15 mouse cellular contexts compared by ENCODE assay signal in genomic region chr16:33518236-33518635, GRCm38 (mm10). TPM values are rescaled to one million over a fixed set of nuclear protein-coding genes. Genes with fewer than 3 reads are reported as not detected.
A peak's percentile ranks its signal among the peaks of the same experiment; 100 is the strongest.
DNase-seq lines count a peak whose midpoint lies in the region; ATAC-seq and TF ChIP-seq lines count a peak whose summit lies in the region.
"Had no signal": no experiment of that assay in that cellular context is flagged by ENCODE, and none has a peak within 500 bp of the region (broad histone marks: within the 10 kb centered on the region; RNA-seq: fewer than 3 reads in every experiment).

No protein-coding gene starts in this region.

- TF ChIP-seq CTCF in intestine, postnatal 0 days (IDR thresholded peaks at IDR 0.05; ENCODE audit: low read depth), result no peak
- TF ChIP-seq CTCF in olfactory bulb, adult 2 months (IDR thresholded peaks at IDR 0.05; ENCODE audit: insufficient read depth, low read depth, low read length), result no peak

- H3K9me3 ChIP-seq in intestine, embryonic 14.5 days (ENCODE audit: control insufficient read depth, low read length), result no peaks in the 10 kb centered on the region
- no peaks in the 10 kb centered on the region for H3K9me3 ChIP-seq in intestine, postnatal 0 days (ENCODE audit: control insufficient read depth)
- H3K9me3 ChIP-seq: embryonic facial prominence, embryonic 13.5 days; G1E; megakaryocyte, embryonic 14.5 days had no signal

- WGBS in intestine, embryonic 14.5 days, result 56% methylated on average over 7 of the region's 7 CpGs
- WGBS in intestine, postnatal 0 days, result 52% methylated on average over 7 of the region's 7 CpGs
- WGBS in olfactory bulb, adult 2 months, result 71% methylated on average over 7 of the region's 7 CpGs

- H3K27me3 ChIP-seq in intestine, embryonic 14.5 days (replicated peaks; ENCODE audit: control insufficient read depth, insufficient read depth, low read length), result no peaks in the 10 kb centered on the region
- H3K27me3 ChIP-seq in intestine, postnatal 0 days (replicated peaks; ENCODE audit: control insufficient read depth, insufficient read depth, low read length), result no peaks in the 10 kb centered on the region
- H3K27me3 ChIP-seq: embryonic facial prominence, embryonic 13.5 days had no signal

- no peaks in the 10 kb centered on the region for H3K36me3 ChIP-seq in intestine, embryonic 14.5 days (ENCODE audit: control insufficient read depth, insufficient read depth, low read length)
- no peaks in the 10 kb centered on the region for H3K36me3 ChIP-seq in intestine, postnatal 0 days (ENCODE audit: control insufficient read depth, insufficient read depth)
- H3K36me3 ChIP-seq: embryonic facial prominence, embryonic 13.5 days; G1E had no signal

- no peak for DNase-seq in intestine, embryonic 14.5 days (ENCODE audit: low spot score)
- DNase-seq in urinary bladder, postnatal 25 days (ENCODE audit: low spot score), result peak; percentile 26
- no peak for DNase-seq in urinary bladder, postnatal 4 days (ENCODE audit: low spot score in 2 of 2)
- DNase-seq in retina, postnatal 1 day, result no peak
- DNase-seq in layer of hippocampus, adult 18-20 months (ENCODE audit: low spot score in 2 of 2), result no peak
- DNase-seq: cerebellum, adult 8-10 months; liver; lung, postnatal 10 days had no signal

- H3K4me1 ChIP-seq in intestine, embryonic 14.5 days (replicated peaks; ENCODE audit: control insufficient read depth, insufficient read depth, low read length), result peaks cover 16% of the 10 kb centered on the region; the same call in 1 of the 2 replicates
- peaks cover 12% of the 10 kb centered on the region; the same call in 1 of the 2 replicates for H3K4me1 ChIP-seq in intestine, postnatal 0 days (replicated peaks; ENCODE audit: control insufficient read depth, insufficient read depth, low read length)
- peaks cover 19% of the 10 kb centered on the region for H3K4me1 ChIP-seq in olfactory bulb, adult 2 months (ENCODE audit: control insufficient read depth, insufficient read depth, low read length)

- TF ChIP-seq POLR2A in olfactory bulb, adult 2 months (IDR thresholded peaks at IDR 0.05; ENCODE audit: insufficient read depth, low read depth, low read length), result no peak

- no peak overlapping the region for H3K27ac ChIP-seq in intestine, embryonic 14.5 days (ENCODE audit: low read depth)
- no peak overlapping the region for H3K27ac ChIP-seq in intestine, postnatal 0 days (ENCODE audit: low read depth, low read length)
- H3K27ac ChIP-seq in olfactory bulb, adult 2 months (ENCODE audit: insufficient read depth, low read depth, low read length), result no peak overlapping the region
- H3K27ac ChIP-seq: embryonic facial prominence, embryonic 13.5 days had no signal

- H3K4me3 ChIP-seq in intestine, embryonic 14.5 days (ENCODE audit: low read depth, low read length), result no peak overlapping the region
- H3K4me3 ChIP-seq in intestine, postnatal 0 days (ENCODE audit: low read depth, low read length), result no peak overlapping the region
- peak overlapping the region; percentile 18; the same call in 1 of the 2 replicates for H3K4me3 ChIP-seq in olfactory bulb, adult 2 months (ENCODE audit: insufficient read depth, low read depth, low read length)
- H3K4me3 ChIP-seq: embryonic facial prominence, embryonic 13.5 days; layer of hippocampus, adult 2 months; megakaryocyte, embryonic 14.5 days had no signal

- no peak overlapping the region for H3K4me2 ChIP-seq in intestine, embryonic 14.5 days (ENCODE audit: low read length)
- H3K4me2 ChIP-seq in intestine, postnatal 0 days (replicated peaks; ENCODE audit: low read depth), result no peak overlapping the region

- 0 out of 2 replicates have a peak, but pooled peaks have one; percentile 22 for ATAC-seq in intestine, embryonic 14.5 days (replicated peaks; ENCODE audit: low FRiP score, low TSS enrichment, low read depth)
- ATAC-seq in intestine, postnatal 0 days, result no peak
- ATAC-seq: forebrain, postnatal 0 days had no signal

- no peak overlapping the region for H3K9ac ChIP-seq in intestine, embryonic 14.5 days (ENCODE audit: low read length)
- H3K9ac ChIP-seq in intestine, postnatal 0 days (ENCODE audit: low read depth, low read length), result no peak overlapping the region
- H3K9ac ChIP-seq: forebrain, postnatal 0 days had no signal

RNA-seq across cellular contexts. Expression of gene Slc12a8, which starts 1.1 kb away (rescaled TPM):
- polyA plus RNA-seq in intestine, embryonic 14.5 days (2014; fragmentation: Nextera tagmentation; extraction: Ambion mirVana), result 1.8 and 5.0 TPM in 2 replicates
- 4.9 and 6.1 TPM in 2 replicates for polyA plus RNA-seq in intestine, postnatal 0 days (2015; fragmentation: Nextera tagmentation; extraction: Ambion mirVana)
- not detected in 2 replicates for polyA plus RNA-seq in olfactory bulb, adult 2 months (2012; ENCODE audit: insufficient read depth, insufficient read length, low replicate concordance, missing spikeins)
- total RNA-seq in layer of hippocampus, adult 18-20 months (2021), result under 1 TPM; 0.64 to 0.76 TPM
- polyA plus RNA-seq: G1E had no signal
